Mouse (Mus musculus) kidney, adult 18-20 months (tissue): Measurements from ENCODE around the gene Bmp15.
A peak's percentile ranks its signal among the peaks of the same experiment; 100 is the strongest.

Experiments used
- DNase-seq: peaks from one replicate; pipeline ENCODE4 v3.0.0; 2021

Bmp15 gene

GRCm38 (mm10) chrX:6320621-6321020, at the start of gene Bmp15:
Gene Bmp15 (minus strand): TSS chrX:6320721.
- peak; percentile 28 for DNase-seq

GRCm38 (mm10) chrX:6368822-6369221, 48.3 kb upstream of the Bmp15 start:
- DNase-seq = no peak

- DNase-seq = peak; percentile 59
Measured at GRCm38 (mm10) chrX:6357503-6358114, 37.1 kb upstream of the Bmp15 start.

- no peak for DNase-seq
Measured at GRCm38 (mm10) chrX:6356876-6357275, 36.4 kb upstream of the Bmp15 start.

- no peak for DNase-seq
Measured at GRCm38 (mm10) chrX:6345273-6345959, 24.9 kb upstream of the Bmp15 start.

GRCm38 (mm10) chrX:6324056-6324455, 3.5 kb upstream of the Bmp15 start:
- DNase-seq = no peak

GRCm38 (mm10) chrX:6317747-6318146, 2.8 kb downstream of the Bmp15 start:
- no peak for DNase-seq
